Mouse (Mus musculus) stomach, embryonic 16.5 days (tissue): ENCODE measurements around the gene Nt5c2. TPM values are rescaled to one million over a fixed set of nuclear protein-coding genes. Genes with fewer than 3 reads are reported as not detected.

Experiments
- ATAC-seq: fragments of 200-750 bp; cut with Nextera tagmentation; 2 replicates; pipeline ENCODE4 v1.8.0; 2017; ENCODE audit warnings: moderate number of reproducible peaks, moderate TSS enrichment; ENCODE audit not compliant: insufficient read depth, low FRiP score
- H3K27ac ChIP-seq: fragments of 300-500 bp; sonication (generic); 2 replicates; pipeline ENCODE4 v1.5.1; 2014; ENCODE audit warnings: low read length
- H3K27me3 ChIP-seq: fragments of 300-500 bp; sonication (generic); 2 replicates; pipeline ENCODE4 v1.6.1; 2014; ENCODE audit warnings: low read length, control low read depth, mixed read lengths; ENCODE audit not compliant: control insufficient read depth, insufficient read depth
- H3K36me3 ChIP-seq: fragments of 300-500 bp; sonication (generic); 2 replicates; pipeline ENCODE4 v1.6.1; 2014; ENCODE audit warnings: low read length; ENCODE audit not compliant: control insufficient read depth, insufficient read depth
- H3K4me1 ChIP-seq: fragments of 300-500 bp; sonication (generic); 2 replicates; pipeline ENCODE4 v1.6.1; 2014; ENCODE audit warnings: low read length, control low read depth, mixed read lengths; ENCODE audit not compliant: control insufficient read depth, insufficient read depth
- H3K4me2 ChIP-seq: fragments of 300-500 bp; sonication (generic); 2 replicates; pipeline ENCODE4 v1.6.1; 2014; ENCODE audit warnings: low read depth, low read length, mixed read lengths
- H3K4me3 ChIP-seq: fragments of 300-500 bp; sonication (generic); replicated peaks from 2 replicates; pipeline ENCODE4 v1.5.1; 2014; ENCODE audit warnings: mild to moderate bottlenecking, low read length
- H3K9ac ChIP-seq: fragments of 300-500 bp; sonication (generic); 2 replicates; pipeline ENCODE4 v1.6.1; 2014; ENCODE audit warnings: low read length
- H3K9me3 ChIP-seq: fragments of 300-500 bp; sonication (generic); replicated peaks from 2 replicates; pipeline ENCODE4 v1.6.1; 2016; ENCODE audit warnings: low read length, control low read depth; ENCODE audit not compliant: control insufficient read depth
- WGBS: fragments of 180-500 bp; shearing (Covaris S2); extraction: QIAGEN DNeasy Blood & Tissue Kit; methylation state at CpG from one replicate; pipeline ENCODE4 v1.1.7; 2014; 5-methylcytosine and 5-hydroxymethylcytosine counted together
- polyA plus RNA-seq: library from polyadenylated mRNA; unstranded; fragments of >200 nt; fragmentation: Nextera tagmentation; extraction: Ambion mirVana; gene quantifications from 2 replicates; pipeline ENCODE4 v1.2.1, GENCODE M21; 2015

Nt5c2 gene
- polyA plus RNA-seq, 1 experiment from 2014 or later: 91.2 TPM

GRCm38 (mm10) chr19:46905383-46905782 is 109.6 kb downstream of the Nt5c2 start:
- H3K4me3 ChIP-seq: no peak overlapping the region
- H3K27me3 ChIP-seq: no peaks in the 10 kb centered on the region
- H3K27ac ChIP-seq: no peak overlapping the region
- no peak overlapping the region for H3K4me2 ChIP-seq
- H3K9ac ChIP-seq: no peak overlapping the region
- no peaks in the 10 kb centered on the region for H3K9me3 ChIP-seq
- no peak for ATAC-seq
- no peaks in the 10 kb centered on the region for H3K36me3 ChIP-seq
- no peaks in the 10 kb centered on the region for H3K4me1 ChIP-seq

GRCm38 (mm10) chr19:46904907-46905306 is 110.0 kb downstream of the Nt5c2 start:
- no peak overlapping the region for H3K4me2 ChIP-seq
- no peak overlapping the region for H3K4me3 ChIP-seq
- no peaks in the 10 kb centered on the region for H3K36me3 ChIP-seq
- H3K4me1 ChIP-seq: no peaks in the 10 kb centered on the region
- H3K9me3 ChIP-seq: no peaks in the 10 kb centered on the region
- WGBS: 89% methylated on average over 1 of the region's 1 CpGs
- no peak overlapping the region for H3K27ac ChIP-seq
- ATAC-seq: no peak
- H3K9ac ChIP-seq: no peak overlapping the region
- H3K27me3 ChIP-seq: no peaks in the 10 kb centered on the region

- Histone ChIP-seq H3K4me1 (no peaks in the 10 kb centered on the region), H3K27me3 (no peaks in the 10 kb centered on the region), H3K36me3 (peaks cover under 1% of the 10 kb centered on the region; the same call in 1 of the 2 replicates), H3K9me3 (no peaks in the 10 kb centered on the region), H3K4me3 (no peak overlapping the region), H3K27ac (no peak overlapping the region), H3K9ac (no peak overlapping the region), H3K4me2 (no peak overlapping the region)
- WGBS: 91% methylated on average over 5 of the region's 5 CpGs
- no peak for ATAC-seq
These were observed 111.6 kb downstream of the Nt5c2 start for GRCm38 (mm10) chr19:46903379-46903778.

- Histone ChIP-seq H3K27me3 (no peaks in the 10 kb centered on the region), H3K4me3 (no peak overlapping the region), H3K27ac (no peak overlapping the region), H3K36me3 (peaks cover 14% of the 10 kb centered on the region), H3K9me3 (peaks cover 4% of the 10 kb centered on the region; the same call in 1 of the 2 replicates), H3K4me1 (no peaks in the 10 kb centered on the region), H3K4me2 (no peak overlapping the region), H3K9ac (no peak overlapping the region)
- no peak for ATAC-seq
- WGBS: 80% methylated on average over 5 of the region's 5 CpGs
These were observed 113.6 kb downstream of the Nt5c2 start for GRCm38 (mm10) chr19:46901323-46901722.

GRCm38 (mm10) chr19:46900786-46901185 is 114.2 kb downstream of the Nt5c2 start:
- Histone ChIP-seq H3K9me3 (peaks cover 4% of the 10 kb centered on the region; the same call in 1 of the 2 replicates), H3K27ac (no peak overlapping the region)
- WGBS: 76% methylated on average over 6 of the region's 6 CpGs

GRCm38 (mm10) chr19:46899871-46900270 is 115.1 kb downstream of the Nt5c2 start:
- WGBS: 62% methylated on average over 5 of the region's 5 CpGs
- Histone ChIP-seq H3K4me1 (no peaks in the 10 kb centered on the region), H3K27me3 (no peaks in the 10 kb centered on the region), H3K27ac (no peak overlapping the region; the same call in 1 of the 2 replicates), H3K36me3 (peaks cover 14% of the 10 kb centered on the region), H3K4me3 (no peak overlapping the region), H3K9ac (no peak overlapping the region), H3K9me3 (peaks cover 4% of the 10 kb centered on the region; the same call in 1 of the 2 replicates), H3K4me2 (no peak overlapping the region)
- ATAC-seq: no peak

More at GRCm38 (mm10) chr19:46900786-46901185, 114.2 kb downstream of the Nt5c2 start:
- no peaks in the 10 kb centered on the region for H3K27me3 ChIP-seq
- H3K4me3 ChIP-seq: no peak overlapping the region
- ATAC-seq: no peak
- H3K9ac ChIP-seq: no peak overlapping the region
- H3K4me2 ChIP-seq: no peak overlapping the region
- H3K36me3 ChIP-seq: peaks cover 14% of the 10 kb centered on the region
- no peaks in the 10 kb centered on the region for H3K4me1 ChIP-seq

- no peak overlapping the region for H3K4me3 ChIP-seq
- no peak for ATAC-seq
- no peaks in the 10 kb centered on the region for H3K4me1 ChIP-seq
- no peak overlapping the region for H3K4me2 ChIP-seq
- 40% methylated on average over 5 of the region's 5 CpGs for WGBS
- H3K27me3 ChIP-seq: no peaks in the 10 kb centered on the region
- H3K27ac ChIP-seq: no peak overlapping the region
- H3K9me3 ChIP-seq: peaks cover 4% of the 10 kb centered on the region; the same call in 1 of the 2 replicates
- H3K36me3 ChIP-seq: peaks cover 14% of the 10 kb centered on the region
- H3K9ac ChIP-seq: no peak overlapping the region
These were observed 115.6 kb downstream of the Nt5c2 start for GRCm38 (mm10) chr19:46899306-46899705.

- peaks cover 14% of the 10 kb centered on the region for H3K36me3 ChIP-seq
- no peak overlapping the region for H3K9ac ChIP-seq
- no peak overlapping the region for H3K27ac ChIP-seq
- no peak for ATAC-seq
- no peaks in the 10 kb centered on the region for H3K4me1 ChIP-seq
- H3K4me2 ChIP-seq: no peak overlapping the region
- no peak overlapping the region for H3K4me3 ChIP-seq
- peaks cover 4% of the 10 kb centered on the region; the same call in 1 of the 2 replicates for H3K9me3 ChIP-seq
- no peaks in the 10 kb centered on the region for H3K27me3 ChIP-seq
- 78% methylated on average over 5 of the region's 5 CpGs for WGBS
These were observed 116.7 kb downstream of the Nt5c2 start for GRCm38 (mm10) chr19:46898222-46898621.

GRCm38 (mm10) chr19:46897135-46897534 is 117.8 kb downstream of the Nt5c2 start:
- Histone ChIP-seq H3K27ac (no peak overlapping the region), H3K36me3 (peaks cover 14% of the 10 kb centered on the region)
- no peak for ATAC-seq

More at GRCm38 (mm10) chr19:46897135-46897534, 117.8 kb downstream of the Nt5c2 start:
- Histone ChIP-seq H3K9ac (no peak overlapping the region), H3K4me2 (no peak overlapping the region), H3K9me3 (peaks cover 4% of the 10 kb centered on the region; the same call in 1 of the 2 replicates), H3K4me1 (no peaks in the 10 kb centered on the region), H3K4me3 (no peak overlapping the region), H3K27me3 (no peaks in the 10 kb centered on the region)
- WGBS: 86% methylated on average over 3 of the region's 3 CpGs
